Comparison of ENCODE assay signal across 7 mouse cellular contexts in the genomic region with DNA sequence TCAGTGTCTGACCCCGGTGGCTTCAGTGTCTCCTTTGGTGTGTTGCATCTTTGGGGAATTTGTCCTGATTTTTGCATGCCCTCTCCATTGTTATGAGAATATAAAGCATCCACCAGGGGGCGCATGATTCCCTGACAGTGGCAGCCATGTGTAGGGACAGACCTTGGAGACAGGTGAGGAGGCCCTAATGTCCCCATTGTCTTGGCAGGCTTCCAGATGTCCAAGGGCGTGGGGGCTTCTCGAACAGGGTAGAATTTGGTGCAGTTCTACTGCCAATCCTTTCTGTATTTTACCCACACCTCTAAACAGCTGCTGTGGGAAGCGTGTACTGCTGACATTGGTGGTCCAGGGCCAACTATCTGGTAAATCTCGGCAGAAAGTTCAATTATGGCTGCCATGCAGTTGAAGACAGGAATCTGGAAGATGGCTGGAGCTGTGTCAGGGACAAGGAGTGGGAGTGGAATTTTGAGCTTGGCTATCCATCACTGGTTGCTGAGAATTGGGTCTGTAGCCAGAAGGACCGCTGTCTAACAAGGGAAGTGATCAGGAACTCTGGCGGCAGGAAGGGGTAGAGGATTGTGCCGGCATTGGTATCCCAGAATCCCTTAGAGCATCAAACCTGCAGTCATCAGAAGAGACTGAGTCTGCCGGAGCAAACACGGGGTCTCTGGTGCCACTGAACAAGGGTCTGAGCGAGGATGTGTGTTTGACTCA. TPM values are rescaled to one million over a fixed set of nuclear protein-coding genes. Genes with fewer than 3 reads are reported as not detected.
A peak's percentile ranks its signal among the peaks of the same experiment; 100 is the strongest.
DNase-seq lines count a peak whose midpoint lies in the region; ATAC-seq and TF ChIP-seq lines count a peak whose summit lies in the region.

No protein-coding gene starts in this region.

- ATAC-seq in liver, postnatal 0 days: no peak

- H3K4me2 ChIP-seq in liver, postnatal 0 days (ENCODE audit: low read depth, low read length): no peak overlapping the region

- no peak for TF ChIP-seq POLR2A in cerebellum, adult 2 months (IDR thresholded peaks at IDR 0.05; ENCODE audit: borderline replicate concordance, insufficient read depth, low read length)

- no peak overlapping the region for H3K9ac ChIP-seq in liver, postnatal 0 days (replicated peaks)

- DNase-seq in B cell, adult 2 months: peak; percentile 78 to 81
- DNase-seq in ES-CJ7 (ENCODE audit: low read depth, low spot score): peak; percentile 87
- peak; percentile 53 to 55 for DNase-seq in cerebellum, adult 2 months
- peak; percentile 8 to 15 for DNase-seq in frontal cortex, postnatal 14 days (ENCODE audit: low spot score in 2 of 2)
- peak; percentile 78 for DNase-seq in kidney, postnatal 10 days
- peak; percentile 65 for DNase-seq in liver, postnatal 0 days
- DNase-seq in skeletal muscle tissue, adult 2 months (ENCODE audit: low read depth, low spot score): peak; percentile 26

- H3K36me3 ChIP-seq in liver, postnatal 0 days (replicated peaks; ENCODE audit: insufficient read depth, low read length): no peaks in the 10 kb centered on the region

- peak; percentile 75 for TF ChIP-seq CTCF in cerebellum, adult 2 months (IDR thresholded peaks at IDR 0.05; ENCODE audit: borderline replicate concordance, insufficient read depth, low read depth, low read length)
- peak; percentile 86 for TF ChIP-seq CTCF in liver, postnatal 0 days (IDR thresholded peaks at IDR 0.05; ENCODE audit: low read depth)

- H3K4me1 ChIP-seq in cerebellum, adult 2 months (ENCODE audit: control insufficient read depth, insufficient read depth, low read length): no peaks in the 10 kb centered on the region
- no peaks in the 10 kb centered on the region for H3K4me1 ChIP-seq in liver, postnatal 0 days (ENCODE audit: insufficient read depth)

- no peaks in the 10 kb centered on the region for H3K9me3 ChIP-seq in liver, postnatal 0 days (ENCODE audit: low read length)

- TF ChIP-seq EP300 in liver, postnatal 0 days (IDR thresholded peaks at IDR 0.05; ENCODE audit: low read depth): no peak

- H3K27me3 ChIP-seq in cerebellum, adult 2 months (ENCODE audit: control insufficient read depth, insufficient read depth, low read length): peaks cover 2% of the 10 kb centered on the region; the same call in 1 of the 2 replicates
- peaks cover 12% of the 10 kb centered on the region; the same call in 1 of the 2 replicates for H3K27me3 ChIP-seq in liver, postnatal 0 days (ENCODE audit: insufficient read depth, low read length)

- H3K4me3 ChIP-seq in cerebellum, adult 2 months (replicated peaks; ENCODE audit: insufficient read depth, low read depth, low read length): no peak overlapping the region
- no peak overlapping the region for H3K4me3 ChIP-seq in liver, postnatal 0 days (ENCODE audit: low read depth, low read length)

- WGBS in cerebellum, adult 2 months: 46% methylated on average over 12 of the region's 12 CpGs
- WGBS in liver, postnatal 0 days (ENCODE audit: insufficient replicate concordance): 52% methylated on average over 12 of the region's 12 CpGs

- H3K27ac ChIP-seq in cerebellum, adult 2 months (ENCODE audit: insufficient read depth, low read length): no peak overlapping the region
- H3K27ac ChIP-seq in liver, postnatal 0 days (ENCODE audit: low read depth): no peak overlapping the region

RNA-seq across cellular contexts. Expression of a gene that starts 29.8 kb away (rescaled TPM):
- polyA plus RNA-seq in cerebellum, adult 2 months (2012; rRNA removed): 5.8 and 6.6 TPM in 2 replicates
- polyA plus RNA-seq in liver, postnatal 0 days (2015; fragmentation: Nextera tagmentation; extraction: Ambion mirVana): 8.6 and 12.6 TPM in 2 replicates

RNA-seq across cellular contexts. Expression of a gene that starts 46.3 kb away (rescaled TPM):
- polyA plus RNA-seq in cerebellum, adult 2 months (2012; rRNA removed): 0.05 and 0.30 TPM in 2 replicates
- not detected in 2 replicates for polyA plus RNA-seq in liver, postnatal 0 days (2015; fragmentation: Nextera tagmentation; extraction: Ambion mirVana)

Comparison
In these comparisons a context has a peak if more than half of its experiments do, and no peak if none do; other contexts are left out.
1. DNase-seq: peak in every context shown above with its lines; median percentile 87 in ES-CJ7; 80 in B cell, adult 2 months; 78 in kidney, postnatal 10 days; 65 in liver, postnatal 0 days; 54 in cerebellum, adult 2 months; 26 in skeletal muscle tissue, adult 2 months; 12 in frontal cortex, postnatal 14 days.